Mouse (Mus musculus) left cerebral cortex, postnatal 10 days (tissue): ENCODE measurements around the gene Prkab1. TPM values are rescaled to one million over a fixed set of nuclear protein-coding genes. Genes with fewer than 3 reads are reported as not detected.

Experiments used
- DNase-seq, 2 experiments: peaks; one replicate each; pipeline ENCODE4 v3.0.0; 2021 to 2022; ENCODE audit warnings: low spot score in 2 of 2, mixed read lengths in 1 of 2; ENCODE audit errors: extremely low spot score in 1 of 2
- intact Hi-C: fragments of 180-260 bp; cut with DNase I; formaldehyde crosslinking; loops from one replicate; pipeline ENCODE4 v1.15.1; 2025
- total RNA-seq, 2 experiments: library from RNA; stranded (reverse); gene quantifications; 2 replicates each; pipeline ENCODE4 v1.2.3; 2021

The Prkab1 gene
- 10 to 100 TPM; 25.7 to 31.9 TPM for total RNA-seq

DNA sequence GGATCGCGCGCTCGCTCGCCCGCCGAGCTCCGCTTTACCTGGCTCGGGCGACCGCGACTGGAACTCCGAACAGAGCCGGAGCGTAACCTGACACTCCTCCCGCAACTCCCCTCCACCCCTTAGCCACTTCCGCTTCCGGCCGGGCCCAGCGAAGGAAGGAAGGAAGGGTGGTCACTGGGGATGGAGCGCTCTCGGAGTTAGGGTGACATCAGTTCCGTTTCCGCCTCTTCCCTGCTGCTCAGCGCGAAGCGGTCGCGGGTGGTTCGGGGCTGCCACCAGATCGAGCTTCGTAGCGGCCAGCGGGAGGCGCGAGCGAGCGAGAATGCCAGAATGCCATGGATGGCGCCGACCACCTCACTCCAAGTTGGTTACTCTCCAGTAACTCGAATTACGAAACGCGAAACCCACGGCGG lies at the start of gene Prkab1:
Gene Prkab1 (minus strand): TSS at position 182 of the 413 bp plus-strand sequence.
- peak; percentile 91 to 95 for DNase-seq
- intact Hi-C loops, result no loop called here

DNA sequence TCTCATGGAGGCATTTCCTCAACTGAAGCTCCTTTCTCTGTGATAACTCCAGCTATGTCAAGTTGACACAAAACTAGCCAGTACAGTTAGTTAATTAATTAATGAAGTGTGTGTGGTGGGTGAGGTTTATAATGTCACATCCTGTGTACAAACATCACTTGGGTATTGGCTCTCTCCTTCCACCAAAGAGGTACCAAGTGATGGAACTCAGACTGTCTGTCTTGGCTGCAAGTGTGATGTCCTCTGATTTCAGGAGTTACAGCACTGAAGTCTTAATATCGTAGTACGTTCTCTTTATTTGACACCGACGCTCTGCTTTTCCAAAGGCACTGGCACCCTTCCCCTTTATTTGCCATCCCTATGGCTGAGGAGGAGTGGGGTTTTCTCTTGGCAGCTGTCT lies 45.3 kb upstream of the Prkab1 start:
- no peak for DNase-seq
- intact Hi-C loops, result no loop called here

DNA sequence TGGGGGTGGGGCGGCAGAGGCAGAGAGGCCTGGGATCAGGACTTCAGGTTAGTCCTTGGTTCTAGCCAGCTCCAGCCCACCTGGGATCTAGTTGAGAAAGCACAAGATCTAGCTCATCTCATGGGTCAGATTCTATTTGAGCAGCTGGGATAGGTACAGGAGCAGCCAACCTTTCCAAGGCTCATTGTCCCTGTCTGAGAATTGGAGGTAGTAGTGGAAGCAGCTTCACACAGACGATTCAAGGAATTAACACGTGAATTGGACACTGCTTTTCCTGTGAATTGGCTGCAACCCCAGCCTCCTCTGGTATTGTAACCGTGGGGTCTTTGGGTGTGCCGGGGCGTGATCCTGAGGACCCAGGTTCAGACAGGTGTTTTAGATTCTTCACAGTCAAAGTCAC lies 28.5 kb upstream of the Prkab1 start:
- intact Hi-C loops, result no loop called here
- no peak for DNase-seq

DNA sequence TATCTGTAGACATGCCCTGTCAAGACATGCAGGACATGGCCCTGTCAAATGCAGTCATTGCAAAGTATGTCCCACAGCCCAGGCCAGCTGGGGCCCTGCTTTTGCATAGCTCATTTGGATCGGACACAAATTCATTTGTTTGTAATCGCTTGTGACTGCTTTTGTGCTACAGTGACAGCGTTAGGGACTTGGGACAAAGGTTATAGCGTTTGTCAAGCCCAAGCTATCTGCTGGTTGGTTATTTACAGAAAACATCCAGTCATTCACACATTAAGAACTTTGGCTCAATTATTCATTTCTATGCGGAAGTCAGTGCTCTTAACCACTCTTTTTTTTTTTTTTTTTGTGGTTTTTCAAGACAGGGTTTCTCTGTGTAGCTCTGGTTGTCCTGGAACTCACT lies 27.9 kb upstream of the Prkab1 start:
- intact Hi-C loops, result no loop called here
- no peak for DNase-seq

DNA sequence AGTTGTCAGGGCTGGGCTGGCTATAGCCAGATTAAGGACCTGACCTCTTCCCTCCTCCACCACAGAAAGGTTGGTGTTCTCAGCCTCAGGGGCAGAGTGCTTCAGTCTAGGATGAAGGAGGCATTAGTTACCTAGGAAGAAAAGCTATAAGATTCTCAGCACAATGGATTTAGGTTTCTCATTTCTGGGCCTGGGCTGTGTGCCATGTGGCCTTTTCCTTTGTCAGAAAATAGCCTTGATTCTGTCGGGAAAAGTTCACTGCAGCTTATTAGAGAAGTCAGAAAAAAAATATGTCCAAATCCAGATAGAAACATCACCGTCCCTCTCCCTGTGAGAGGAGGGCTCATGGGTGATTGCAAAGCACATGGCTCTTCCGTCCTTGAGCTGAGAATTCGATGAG lies 25.5 kb upstream of the Prkab1 start:
- intact Hi-C loops, result no loop called here

DNA sequence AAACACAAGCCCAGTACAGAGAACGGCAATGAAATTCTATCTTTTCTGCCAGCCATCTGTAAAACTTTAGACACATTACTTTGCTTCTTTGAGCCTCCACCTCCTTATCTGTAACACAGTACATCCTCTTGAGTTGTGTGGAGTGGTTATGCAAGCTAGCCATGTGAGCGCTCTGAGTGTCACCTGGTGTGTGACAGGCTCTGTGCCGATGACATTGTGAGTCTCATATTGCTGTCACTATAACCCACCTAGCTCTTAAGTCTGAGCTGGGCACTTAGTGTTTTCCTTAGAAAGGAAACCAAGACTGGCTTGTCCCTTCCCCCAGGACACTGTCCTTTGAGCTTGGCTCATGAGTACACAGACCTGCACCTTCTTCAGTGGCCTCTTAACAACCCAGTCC lies 24.0 kb upstream of the Prkab1 start:
- no peak for DNase-seq
- intact Hi-C loops, result no loop called here

More for the DNA sequence above, 25.5 kb upstream of the Prkab1 start:
- DNase-seq, result no peak

DNA sequence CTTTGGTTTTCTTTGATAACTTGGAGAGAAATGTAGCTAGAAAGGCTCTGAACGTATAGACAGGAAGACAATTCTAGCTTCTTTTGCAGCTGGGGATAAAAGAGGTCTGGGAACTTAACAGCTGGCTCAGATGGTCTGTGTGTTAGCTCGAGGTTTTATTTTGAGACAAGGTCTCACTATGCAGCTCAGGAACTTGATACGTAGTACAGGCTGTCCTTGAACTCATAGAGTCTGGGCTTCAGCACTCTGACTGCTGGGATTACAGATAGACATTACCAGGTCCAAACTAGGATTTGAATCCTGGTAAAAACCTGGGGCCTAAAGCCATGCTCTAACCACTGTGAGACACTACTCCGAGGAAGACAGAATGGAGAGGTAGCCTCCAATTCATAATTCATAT lies 21.9 kb upstream of the Prkab1 start:
- DNase-seq, result no peak
- intact Hi-C loops, result no loop called here

DNA sequence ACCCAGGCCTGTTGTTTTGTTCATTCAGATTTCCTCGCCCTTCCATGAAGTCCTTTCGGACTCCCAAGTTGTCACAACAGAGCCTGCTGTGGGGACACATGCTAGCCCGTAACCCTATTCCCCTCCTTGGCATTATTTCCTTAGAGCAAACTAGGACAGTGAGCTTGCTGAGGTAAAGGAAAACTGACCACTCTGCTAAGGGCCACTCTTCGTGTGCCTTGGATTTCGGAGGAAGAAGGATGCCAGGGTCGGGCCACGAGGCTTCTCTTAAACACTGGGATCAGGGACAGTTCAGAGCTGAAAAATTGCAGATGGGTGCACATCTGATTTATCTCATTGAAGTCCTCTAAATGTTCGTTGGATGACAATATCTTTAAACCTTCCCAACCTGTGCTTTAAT lies 21.3 kb upstream of the Prkab1 start:
- intact Hi-C loops, result no loop called here
- DNase-seq, result no peak

DNA sequence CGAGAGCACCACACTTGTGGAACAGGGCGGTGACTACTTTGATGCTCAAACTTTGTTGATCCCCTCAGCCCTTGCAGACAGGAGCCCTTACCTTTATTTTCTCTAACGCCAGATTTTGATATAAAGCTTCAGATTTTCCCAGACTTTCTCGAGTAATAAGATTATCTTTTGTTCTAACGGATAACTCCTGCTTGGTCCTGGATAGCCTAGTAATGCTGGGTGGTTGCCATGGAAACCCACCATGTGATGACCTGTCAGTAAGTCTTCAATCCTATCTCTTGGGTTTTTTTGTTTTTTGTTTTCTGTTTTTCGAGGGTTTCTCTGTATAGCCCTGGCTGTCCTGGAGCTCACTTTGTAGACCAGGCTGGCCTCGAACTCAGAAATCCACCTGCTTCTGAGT lies 17.9 kb upstream of the Prkab1 start:
- intact Hi-C loops, result no loop called here
- no peak for DNase-seq

DNA sequence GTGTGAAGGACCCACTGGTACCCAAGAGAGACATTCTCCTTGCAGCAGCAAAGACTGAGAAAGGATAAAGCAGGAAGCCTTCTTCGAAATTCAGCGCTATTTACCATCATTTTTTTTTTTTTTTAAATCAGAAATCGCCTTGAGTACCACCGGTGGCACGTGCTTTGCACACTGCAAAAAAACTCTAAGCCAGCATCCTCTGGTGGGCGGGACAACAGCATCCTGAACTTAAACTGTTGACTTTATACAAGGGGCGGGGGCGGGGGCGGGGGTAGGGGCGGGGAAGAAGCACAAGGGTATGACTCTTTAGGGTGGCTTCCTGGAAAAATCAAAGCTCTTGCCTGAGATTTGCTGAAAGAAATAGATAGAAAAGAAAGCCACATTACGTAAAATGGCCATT lies 15.4 kb upstream of the Prkab1 start:
- no peak for DNase-seq
- intact Hi-C loops, result loop anchor here (10.0 kb wide), 1 partner anchor 1055 kb away; no protein-coding TSS in a partner anchor

DNA sequence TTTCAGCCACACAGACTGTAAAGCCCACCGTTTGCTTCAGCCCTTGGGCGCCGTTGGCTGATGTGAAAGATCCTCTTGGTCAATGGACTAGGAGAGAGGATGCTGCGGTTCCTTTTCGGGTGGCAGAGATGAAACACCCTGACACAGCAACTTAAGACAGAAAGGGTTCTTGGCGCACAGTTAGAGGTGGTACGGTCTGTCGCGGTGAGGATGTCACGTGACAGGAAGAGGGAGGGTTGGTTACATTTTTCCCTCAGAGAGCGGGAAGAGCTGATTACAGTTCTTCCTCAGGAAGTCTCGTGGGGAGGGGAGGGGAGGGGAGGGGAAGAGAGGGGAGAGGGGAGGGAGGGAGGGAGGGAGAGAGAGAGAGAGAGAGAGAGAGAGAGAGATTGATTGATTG lies 13.4 kb upstream of the Prkab1 start:
- DNase-seq, result no peak
- intact Hi-C loops, result loop anchor here (10.0 kb wide), 1 partner anchor 1057 kb away; no protein-coding TSS in a partner anchor

DNA sequence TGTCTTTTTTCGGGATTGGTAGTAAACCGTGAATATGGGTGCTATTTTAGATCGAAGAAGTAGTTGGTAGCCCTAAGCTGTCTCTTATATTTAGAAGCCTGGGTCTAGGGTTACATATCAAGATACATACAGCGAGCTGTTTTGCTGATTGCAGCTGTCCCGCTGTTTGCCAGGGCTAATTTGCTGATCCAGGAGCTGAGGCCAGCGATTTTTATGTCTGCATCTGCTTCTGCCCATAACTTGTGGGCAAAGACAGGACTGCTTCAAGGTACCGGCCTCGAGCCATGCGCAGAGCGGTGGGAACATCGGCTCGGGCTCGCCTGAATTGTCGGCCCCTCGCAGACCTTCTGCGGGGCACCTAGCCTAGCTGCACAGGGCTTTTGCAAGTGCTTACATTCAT lies 12.2 kb upstream of the Prkab1 start:
- intact Hi-C loops, result loop anchor here (10.0 kb wide), 1 partner anchor 1058 kb away; no protein-coding TSS in a partner anchor
- DNase-seq, result no peak

DNA sequence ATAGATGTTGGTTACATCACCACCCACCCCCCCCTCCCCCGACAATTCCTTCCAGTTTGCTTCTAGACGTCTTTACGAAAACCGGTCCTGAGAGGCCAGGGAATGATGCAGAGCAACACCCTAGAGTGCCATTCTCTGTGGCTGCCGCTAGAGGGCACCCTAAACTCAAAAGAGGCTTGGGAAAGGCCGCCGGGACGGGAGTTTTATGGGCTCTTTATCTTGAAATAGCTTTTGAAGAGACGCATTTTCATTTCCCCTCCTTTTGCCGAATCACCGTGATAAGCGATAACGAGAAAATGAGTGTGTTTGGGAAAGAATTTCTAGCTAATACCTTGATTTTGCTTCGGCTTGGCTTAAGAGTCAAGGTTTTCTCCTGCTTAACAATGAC lies 6.9 kb upstream of the Prkab1 start:
- DNase-seq, result peak; percentile 66 to 81
- intact Hi-C loops, result loop anchor here (5.0 to 10.0 kb wide), 2 partner anchors 91 to 1064 kb away; no protein-coding TSS in a partner anchor

DNA sequence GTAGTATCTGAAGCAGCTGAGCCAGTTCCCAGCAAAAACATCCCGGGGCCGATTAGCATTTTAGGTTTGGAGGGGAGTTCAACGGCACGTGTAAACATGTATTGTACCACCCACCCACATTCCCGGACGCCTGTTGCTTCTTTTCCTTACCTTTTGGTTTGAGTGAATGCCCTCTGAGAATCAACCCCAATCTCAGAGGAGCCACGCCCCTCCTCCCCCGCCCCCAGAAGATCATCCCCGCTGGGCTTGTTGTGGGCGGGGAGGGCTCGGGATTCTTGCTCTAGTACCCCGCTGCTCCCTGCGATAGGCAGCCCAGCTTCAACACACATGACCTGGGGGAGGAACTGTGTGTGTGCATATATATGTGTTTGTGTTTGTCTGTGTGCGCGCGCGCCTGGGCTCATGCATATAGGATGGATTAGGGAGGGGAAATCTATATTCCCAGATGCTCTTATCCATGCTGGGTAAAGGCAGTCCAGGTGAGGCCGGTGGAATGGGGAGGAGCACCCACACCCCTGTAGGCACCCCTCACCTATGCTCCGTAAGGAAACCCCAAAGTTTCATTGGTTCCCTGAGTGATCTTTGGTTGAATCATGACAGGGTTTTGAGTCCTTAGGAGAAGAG lies 6.4 kb upstream of the Prkab1 start:
- intact Hi-C loops, result loop anchor here (5.0 to 10.0 kb wide), 2 partner anchors 92 to 1064 kb away; no protein-coding TSS in a partner anchor

DNA sequence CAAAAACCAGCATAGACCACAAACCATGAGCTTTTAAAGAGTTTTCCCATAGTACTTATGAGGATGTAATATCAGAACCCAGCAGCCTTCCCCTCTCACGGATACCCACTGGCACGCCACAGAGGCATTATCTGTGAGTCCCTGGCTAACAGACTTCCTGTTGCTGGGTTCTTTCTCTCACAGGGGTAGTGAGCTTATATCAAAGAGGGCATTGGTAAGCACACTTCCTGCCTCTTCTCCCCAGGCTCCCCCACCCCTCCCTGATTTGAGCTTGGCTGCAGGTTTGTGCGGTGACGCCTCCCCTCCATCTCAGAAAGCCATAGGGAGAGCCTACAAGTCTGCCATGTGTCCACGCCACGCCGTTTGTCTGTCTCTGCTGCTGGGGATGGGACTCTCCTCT lies 4.8 kb upstream of the Prkab1 start:
- intact Hi-C loops, result no loop called here
- no peak for DNase-seq

More for the DNA sequence above, 6.4 kb upstream of the Prkab1 start:
- DNase-seq, result no peak

DNA sequence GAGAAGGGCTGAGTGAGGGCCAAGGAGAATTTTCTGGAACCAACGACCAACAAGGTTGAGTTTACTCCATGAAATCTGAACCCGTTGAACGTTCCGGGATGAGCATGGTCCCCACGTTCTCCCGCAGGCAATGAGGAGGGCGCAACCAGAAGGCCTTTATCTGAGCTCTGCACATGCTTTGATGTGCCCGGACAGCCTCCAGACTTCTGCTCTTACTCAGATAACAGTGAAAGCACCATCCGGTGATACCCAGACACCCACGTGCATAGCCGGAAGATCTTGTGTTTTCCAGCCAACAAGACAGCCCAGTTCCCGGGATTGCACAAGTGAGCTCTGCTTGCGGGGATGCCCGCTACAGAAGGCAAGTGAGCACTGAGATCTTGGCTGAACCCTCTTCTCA lies 2.3 kb upstream of the Prkab1 start:
- intact Hi-C loops, result no loop called here
- DNase-seq, result no peak

DNA sequence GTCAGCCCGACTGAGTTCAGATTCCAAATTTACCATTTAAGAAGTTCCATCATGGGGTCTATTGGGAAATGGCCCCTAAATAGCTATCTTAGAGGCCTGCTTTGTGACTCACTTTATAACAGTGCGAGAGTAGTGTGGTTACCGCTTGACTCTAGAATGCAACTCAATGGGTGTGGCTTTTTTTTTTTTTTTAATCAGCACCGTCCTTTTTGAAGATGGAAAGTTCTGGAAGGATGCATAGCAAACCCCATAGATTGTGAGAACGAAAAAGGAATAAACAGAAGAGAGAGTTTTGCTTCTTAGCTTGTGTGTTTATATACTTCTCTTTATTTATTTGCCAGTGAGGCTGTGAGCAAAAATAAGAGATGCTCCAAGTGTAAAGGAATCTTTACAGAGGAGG lies 1.8 kb upstream of the Prkab1 start:
- no peak for DNase-seq
- intact Hi-C loops, result no loop called here

DNA sequence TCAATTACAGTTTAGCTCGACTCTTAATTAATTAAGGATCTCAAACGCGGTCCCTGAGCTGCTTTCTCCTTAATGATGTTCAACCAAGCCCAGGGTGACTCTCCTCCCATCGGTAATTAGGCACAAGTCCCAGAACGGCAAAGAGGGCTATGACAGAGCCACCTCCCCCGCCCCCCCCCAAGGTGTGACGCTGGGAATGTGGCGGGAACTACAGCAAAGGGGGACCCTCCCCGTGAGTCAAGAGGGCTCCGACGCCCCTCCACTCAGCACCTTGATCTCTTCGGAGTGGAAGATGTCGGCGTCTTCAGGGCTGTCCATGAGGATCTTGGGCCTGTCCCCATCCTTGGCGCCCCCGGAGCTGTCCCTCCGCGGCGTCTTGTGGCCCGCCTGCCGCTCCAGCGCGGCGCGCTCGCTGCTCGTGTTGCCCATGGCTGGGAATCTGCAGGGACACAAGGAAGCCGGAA lies 455 bp downstream of the Prkab1 start:
- intact Hi-C loops, result no loop called here
- no peak for DNase-seq

DNA sequence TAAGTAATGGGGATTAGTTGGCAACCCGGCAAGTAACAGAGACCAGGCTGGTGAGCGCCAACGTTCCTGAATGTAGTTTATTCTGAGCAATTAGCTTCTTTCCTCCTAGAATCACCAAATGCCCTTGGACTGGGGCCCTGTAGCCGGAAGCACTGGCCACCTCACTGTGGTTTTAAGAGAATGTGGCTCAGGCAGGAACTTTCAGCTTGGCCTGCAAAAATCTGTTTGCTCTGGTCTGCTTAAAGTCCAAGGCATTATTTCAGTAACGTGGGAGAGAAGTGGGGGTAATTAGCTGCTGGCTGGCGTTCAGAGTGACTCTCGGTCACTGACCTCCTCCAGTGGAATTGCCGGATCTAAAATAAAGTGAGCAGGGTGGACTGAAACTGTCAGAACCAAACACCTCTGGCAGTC lies 1.1 kb downstream of the Prkab1 start:
- intact Hi-C loops, result no loop called here
- peak in 1 of 2 experiments; percentile 64 for DNase-seq

DNA sequence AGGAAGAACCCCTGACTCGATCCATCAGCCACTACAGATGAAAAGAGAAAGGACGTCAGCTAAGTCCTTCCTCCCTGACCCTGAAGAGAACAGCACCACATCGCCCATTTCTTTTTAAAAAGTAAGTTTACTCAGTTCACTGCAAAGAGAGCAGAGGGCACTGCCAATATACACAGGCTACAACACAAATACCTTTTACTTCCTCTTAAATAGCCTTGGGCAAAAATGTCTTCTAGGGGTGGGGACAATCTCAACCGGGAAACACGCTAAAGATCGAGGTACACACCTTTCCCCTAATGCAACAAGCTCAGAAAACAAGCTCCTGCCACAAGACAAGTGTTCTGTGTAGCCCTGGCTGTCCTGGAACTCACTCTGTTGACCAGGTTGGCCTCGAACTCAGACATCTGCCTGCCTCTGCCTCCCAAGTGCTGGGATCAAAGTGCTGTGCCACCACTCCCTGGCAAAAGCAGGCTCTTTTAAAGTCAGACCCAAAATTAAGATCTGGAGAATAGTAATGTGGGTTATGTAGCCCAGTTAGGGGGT lies 1.6 kb downstream of the Prkab1 start:
- intact Hi-C loops, result no loop called here
- DNase-seq, result no peak

DNA sequence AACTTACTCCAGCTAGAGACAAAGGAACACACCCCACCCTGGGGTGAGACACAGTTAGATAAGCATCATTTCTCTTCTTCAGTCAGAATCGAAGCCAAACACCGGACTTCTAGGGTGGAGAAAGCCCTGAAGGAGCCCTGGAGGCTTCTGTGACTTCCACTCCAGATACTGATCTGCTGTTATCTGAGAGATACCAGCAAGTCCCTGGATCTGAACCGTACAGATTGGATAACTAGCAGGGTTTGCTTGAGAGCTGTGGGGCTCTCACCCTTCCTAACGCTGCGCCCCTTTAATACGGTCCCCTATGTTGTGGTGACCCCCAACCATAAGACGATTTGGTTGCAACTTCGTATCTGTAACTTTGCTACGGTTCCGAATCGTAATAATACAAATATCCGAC lies 2.2 kb downstream of the Prkab1 start:
- DNase-seq, result no peak
- intact Hi-C loops, result no loop called here
